Mouse (Mus musculus) adrenal gland, postnatal 36 days (tissue): ENCODE measurements around the gene Sqstm1. TPM values are rescaled to one million over a fixed set of nuclear protein-coding genes. Genes with fewer than 3 reads are reported as not detected.

Experiments
- DNase-seq, 2 experiments: peaks; one replicate each; pipeline ENCODE4 v3.0.0; 2021; ENCODE audit warnings: mixed read lengths in 1 of 2
- total RNA-seq, 2 experiments: library from RNA; stranded (reverse); gene quantifications; 2 replicates each; pipeline ENCODE4 v1.2.3; 2021

Gene Sqstm1
- total RNA-seq, 2 experiments from 2014 or later, result 862 to 881 TPM

DNA sequence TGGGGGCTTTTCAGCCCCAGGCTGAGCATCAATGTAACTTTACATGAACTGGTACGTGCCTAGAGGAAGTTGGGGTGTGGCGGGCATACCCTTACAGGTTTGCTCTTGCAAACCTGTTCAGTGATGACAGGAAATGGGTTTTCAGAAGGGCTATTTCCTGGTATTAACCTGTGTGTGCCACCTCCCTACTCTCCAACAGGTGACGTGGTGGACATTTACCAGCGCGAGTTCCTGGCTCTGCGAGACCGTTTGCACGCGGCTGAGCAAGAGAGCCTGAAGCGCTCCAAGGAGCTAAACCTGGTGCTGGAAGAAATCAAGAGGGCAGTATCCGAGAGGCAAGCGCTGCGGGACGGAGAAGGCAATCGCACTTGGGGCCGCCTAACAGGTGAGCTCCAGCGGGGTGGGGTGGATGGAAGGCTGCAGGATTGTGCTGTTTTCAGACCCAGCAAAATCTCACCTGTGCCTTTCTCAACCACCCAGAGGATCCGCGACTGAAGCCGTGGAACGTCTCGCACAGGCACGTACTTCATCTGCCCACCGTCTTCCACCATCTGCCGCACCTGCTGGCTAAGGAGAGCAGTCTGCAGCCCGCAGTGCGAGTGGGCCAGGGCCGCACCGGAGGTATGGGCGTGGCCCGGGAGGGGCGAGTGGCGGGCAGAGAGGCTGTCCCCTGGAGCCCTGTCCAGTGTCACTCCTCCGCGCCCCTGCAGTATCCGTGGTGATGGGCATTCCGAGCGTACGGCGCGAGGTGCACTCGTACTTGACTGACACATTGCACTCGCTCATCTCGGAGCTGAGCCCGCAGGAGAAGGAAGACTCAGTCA is 20.1 kb upstream of the Sqstm1 start:
- DNase-seq, result no peak

DNA sequence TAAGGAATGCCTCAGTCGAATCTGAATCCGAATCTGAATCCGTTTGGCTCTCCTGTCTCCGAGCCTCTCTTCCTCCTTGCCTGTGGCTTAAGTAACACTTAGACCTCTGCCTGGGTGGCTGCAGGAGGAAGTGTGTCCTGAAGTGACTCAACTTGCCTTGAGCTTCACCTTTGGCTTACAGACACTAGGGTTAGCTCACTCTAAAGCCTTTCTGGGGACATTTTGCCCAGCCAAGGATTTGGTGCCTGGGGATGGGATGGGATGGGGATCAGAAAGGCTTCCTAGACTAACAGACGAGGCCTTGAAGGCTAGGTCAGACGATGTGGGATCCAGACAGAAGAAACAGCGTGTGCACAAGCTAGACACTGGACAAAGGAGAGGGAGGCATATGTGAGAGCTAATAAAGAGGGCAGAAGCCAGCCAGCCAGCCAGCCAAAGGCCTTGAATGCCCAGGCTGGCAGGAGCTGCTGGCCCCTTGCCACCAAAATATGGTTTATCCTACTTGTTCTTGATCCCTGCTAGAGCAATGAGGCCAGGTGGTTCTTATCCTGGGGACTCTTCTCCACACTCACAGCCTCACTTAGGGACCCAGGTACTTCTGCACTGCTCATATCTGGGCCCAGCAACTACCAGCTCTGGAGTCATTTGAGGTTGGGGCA is 18.8 kb upstream of the Sqstm1 start:
- DNase-seq, result peak; percentile 83 to 87

DNA sequence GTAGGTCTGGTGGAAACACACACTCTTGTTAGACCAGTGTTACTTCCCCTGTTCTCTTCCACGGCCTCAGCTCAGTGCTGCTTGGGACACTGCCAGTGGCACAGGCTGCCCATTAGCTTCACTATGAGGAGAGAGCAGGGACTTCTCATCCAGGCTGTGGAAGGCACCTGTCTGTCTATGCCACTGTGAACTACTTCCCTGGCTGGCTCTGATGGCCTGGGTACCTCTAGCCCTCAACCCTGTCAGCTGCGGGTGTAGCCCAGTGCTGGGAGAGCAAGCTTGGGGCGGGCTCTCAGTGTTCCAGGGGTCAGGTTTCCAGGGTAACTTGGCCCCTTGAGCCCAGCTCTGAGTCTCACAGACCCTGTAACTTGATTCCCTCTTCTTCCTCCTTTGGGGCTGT is 18.1 kb upstream of the Sqstm1 start:
- DNase-seq, result peak; percentile 60 to 69

DNA sequence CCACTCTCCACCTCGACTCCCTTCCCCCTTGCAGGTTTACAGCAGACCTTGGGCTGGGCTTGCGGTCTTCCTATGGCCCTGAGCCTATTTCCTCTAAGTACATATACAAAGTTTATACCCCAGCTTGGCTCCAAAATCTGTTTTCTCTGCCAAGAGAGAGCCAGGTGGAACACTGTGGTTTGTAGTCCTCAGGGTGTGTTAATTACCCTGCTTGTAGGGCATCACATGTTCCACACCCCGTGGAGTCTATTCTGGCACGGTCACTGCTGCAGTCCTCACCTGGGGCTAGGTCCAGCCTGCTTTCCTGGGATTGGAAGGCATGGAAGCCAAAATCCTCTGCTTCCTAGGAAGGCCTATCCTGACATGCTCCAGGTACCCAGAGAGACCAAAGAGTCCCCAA is 17.1 kb upstream of the Sqstm1 start:
- DNase-seq, result no peak

DNA sequence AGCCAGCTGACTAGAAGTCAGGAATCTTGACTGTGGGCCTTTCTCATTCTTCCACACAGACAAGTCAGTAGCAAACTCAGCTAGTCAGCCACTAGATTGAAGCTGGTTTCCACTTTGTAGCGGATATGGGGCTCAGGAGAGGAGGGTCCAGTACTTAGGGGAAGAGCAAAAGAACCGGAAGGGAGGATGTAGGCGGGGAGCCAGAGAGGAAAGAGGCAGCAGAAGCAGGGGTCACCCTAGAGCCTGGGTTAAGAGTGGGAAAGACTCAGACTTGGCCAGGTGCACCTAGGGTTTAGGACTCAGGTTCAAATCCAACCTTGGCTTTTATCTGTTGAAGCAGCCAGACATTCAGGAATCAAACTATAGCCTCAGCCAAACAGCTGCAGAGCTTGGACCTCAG is 16.6 kb upstream of the Sqstm1 start:
- no peak for DNase-seq

DNA sequence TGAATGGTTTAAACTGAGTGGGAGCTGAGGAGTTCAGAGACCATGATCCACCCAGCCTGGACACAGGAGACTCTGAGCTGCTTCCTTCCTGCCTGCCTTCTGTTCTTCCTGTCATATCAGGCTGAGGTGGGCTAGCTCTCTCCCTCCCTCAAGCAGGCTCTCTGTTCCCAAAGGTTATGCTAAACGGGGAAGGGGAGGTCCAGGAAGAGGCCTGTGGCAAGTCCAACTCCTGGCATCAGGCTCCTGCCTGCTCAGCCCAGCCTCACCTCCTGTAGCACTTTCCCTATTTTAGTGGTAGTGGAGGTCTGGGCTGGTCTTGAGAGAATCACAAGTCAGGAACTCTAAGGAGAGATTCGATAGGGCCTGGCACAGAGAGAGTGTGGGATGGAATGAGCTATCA is 15.8 kb upstream of the Sqstm1 start:
- no peak for DNase-seq

DNA sequence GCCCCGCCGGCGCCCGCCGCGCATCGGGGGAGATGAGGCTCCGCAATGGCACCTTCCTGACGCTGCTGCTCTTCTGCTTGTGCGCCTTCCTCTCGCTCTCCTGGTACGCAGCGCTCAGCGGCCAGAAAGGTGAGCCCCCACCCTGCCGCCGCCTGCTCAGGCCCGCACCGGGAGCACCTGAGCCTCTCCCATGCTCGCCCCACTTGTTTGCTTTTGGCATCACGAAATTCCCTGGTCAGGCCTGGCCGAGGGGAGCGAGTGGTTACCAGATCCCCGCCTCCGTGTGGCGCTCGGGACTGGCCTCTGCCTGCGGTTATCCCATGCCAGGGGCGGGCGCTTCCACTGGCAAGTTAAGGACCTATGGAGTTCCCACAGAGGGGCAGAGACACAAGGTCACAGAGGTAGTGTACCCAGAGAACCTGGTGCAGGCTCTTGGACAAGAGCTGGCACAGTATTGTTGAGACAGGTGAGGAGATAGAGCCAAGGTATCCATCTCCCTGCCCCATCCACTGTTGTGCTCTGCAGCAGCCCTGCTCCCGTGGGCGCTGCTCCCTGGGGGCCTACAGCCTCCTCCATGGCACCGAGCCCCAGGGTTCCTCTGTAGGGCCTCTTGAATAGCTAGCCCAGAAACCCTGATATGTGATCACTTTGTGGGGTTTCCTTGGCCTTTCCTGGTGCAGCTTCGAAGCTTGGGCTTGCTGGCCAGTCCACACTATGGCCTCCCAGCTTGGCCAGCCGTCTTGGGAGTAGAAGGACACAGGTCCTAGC is 15.2 kb upstream of the Sqstm1 start:
- peak; percentile 63 to 71 for DNase-seq

DNA sequence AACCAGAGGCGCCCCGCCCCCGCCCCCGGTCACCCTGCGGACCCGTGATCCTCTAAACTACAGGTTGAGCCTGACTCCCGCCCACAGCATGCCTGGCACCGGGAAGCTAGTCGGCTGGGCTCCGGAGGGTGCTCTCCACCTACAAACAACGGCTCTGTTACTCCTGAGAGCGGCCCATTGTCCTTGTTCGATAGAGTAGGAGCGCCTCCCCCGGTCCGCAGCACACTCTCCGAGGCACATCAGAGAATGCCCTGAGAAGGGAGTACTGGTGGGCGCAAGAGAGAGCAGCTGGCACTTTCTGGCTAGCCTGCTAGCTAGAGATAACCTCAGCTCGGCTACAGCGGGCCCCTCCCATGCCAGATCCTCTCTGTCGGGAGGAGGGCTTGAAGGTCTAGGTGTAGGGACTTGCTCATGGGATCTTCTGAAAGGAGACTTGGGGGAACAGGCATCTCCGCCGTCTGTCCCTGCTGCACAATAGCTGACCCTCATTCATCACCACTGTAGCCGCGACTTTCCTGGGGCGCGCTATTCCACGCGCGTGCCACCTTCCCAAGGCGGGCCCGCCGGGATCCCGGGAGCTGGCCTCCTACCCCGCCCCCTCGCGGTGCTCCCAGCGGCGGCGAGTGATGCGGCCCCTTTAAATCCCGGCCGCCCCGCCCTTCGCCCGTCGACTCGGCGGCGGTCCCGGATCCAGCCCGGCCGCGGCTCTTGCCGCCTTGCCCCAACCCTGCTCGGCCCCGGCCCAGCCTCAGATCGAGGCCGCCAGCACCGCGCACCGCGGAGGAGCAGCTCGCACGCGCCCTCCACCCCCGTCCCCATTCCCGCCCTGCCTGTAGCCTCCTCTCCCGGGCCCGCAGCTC is 14.3 kb upstream of the Sqstm1 start:
- peak; percentile 94 to 97 for DNase-seq

DNA sequence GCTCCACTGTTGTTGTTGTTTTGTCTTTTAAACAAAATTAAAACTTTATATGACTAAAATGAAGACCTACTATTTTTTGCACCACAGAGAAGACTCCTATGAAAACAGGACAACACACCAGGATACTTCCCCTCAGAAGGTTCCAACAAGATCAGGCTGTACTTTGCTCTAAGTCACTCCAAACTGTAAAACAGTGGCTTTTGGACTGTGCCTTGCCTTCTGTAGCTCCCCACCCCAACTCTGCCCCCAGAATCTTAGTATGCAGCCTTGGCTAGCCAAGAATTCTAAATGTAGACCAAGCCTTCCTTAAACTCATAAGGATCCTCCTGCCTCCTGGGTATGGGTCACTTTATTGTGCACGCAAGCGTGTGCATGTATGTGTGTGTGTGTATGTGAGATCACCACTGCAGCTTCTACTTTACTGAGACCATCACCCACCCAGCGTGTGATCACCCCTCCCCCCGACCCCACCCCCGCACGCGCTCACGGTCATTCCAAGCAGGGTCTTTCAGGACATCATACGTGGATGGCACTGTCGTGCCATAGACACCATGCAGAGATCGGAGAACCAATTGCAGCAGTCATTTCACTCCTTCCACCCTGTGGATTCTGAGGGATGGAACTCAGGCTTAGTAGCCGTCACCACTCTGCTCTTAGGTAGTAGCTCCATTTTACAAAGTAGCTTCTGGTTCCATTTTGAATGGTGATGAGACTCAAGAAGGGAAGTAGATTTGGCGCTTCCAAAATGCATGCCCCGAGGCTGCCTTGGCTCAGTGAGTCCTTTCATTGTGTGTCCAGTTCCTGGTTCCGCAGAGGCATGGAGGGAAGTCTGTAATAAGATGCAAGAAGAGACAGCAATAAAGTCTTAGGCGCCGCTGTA is 13.4 kb upstream of the Sqstm1 start:
- no peak for DNase-seq

DNA sequence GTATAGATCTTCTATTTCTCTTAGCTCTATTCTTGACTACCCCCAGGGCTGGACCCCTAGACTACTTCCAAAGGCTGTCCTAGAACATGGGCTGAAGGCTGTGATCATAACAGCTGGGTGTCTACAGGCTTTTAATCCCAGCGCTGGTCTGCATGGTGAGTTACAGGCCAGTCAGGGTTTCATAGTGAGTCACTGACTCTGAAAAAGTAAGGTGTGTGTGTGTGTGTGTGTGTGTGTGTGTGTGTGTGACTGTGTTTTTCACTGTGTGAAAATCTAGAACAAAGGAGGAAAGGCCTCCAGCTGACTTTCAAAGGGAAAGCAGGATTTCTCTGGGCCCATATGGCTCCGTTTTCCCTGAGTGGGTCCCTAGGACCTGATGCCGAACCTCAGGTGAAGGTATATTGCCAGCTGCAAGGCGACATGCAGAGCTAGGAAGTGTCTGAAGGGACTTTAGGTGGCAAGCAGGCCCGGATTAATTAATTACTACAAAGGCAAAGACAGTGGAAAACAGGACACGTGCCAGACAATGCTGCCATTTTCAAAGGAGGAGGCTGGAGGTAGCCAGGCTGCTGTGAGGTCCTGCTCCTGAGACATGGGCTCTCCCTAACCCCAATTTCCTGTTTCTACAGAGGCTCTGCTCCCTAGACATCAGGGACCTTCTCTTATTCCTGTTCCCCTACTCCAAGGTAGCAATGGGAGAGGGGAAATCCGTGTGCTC is 12.1 kb upstream of the Sqstm1 start:
- DNase-seq, result no peak

DNA sequence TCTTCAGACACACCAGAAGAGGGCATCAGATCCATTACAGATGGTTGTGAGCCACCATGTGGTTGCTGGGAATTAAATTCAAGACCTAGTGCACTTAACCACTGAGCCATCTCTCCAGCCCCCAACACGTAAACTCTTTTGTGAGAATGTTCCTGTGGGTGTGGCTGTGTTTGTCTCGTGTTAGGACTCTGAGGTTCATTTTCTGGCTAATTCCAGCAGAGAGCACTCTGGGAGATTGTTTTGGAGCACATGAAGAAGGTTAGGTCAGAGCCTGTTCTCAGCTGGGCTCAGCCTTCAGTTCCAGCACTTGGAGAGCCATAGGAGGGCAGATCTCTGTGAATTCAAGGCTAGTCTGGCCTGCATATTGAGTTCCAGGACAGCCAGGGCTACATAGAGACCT is 9.2 kb upstream of the Sqstm1 start:
- no peak for DNase-seq

DNA sequence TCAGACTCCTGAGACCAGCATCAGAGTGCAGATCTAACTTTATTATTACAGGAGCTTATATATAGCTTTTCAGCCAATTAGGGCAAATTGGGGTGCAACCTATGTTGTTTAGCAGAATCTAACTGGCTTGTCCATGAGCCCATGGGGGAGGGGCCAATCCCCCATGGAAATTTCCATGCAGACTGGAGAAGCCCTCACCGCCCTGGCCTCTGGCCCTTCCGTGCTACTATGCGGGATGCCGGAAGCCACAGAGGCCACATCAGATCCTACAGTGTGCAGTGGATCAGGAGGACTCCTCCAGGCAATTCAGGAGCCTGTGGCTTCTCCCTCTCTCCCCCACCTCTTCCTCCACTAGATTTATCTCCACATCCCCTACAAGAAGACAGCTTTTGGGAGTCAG is 7.2 kb upstream of the Sqstm1 start:
- peak; percentile 69 to 70 for DNase-seq

DNA sequence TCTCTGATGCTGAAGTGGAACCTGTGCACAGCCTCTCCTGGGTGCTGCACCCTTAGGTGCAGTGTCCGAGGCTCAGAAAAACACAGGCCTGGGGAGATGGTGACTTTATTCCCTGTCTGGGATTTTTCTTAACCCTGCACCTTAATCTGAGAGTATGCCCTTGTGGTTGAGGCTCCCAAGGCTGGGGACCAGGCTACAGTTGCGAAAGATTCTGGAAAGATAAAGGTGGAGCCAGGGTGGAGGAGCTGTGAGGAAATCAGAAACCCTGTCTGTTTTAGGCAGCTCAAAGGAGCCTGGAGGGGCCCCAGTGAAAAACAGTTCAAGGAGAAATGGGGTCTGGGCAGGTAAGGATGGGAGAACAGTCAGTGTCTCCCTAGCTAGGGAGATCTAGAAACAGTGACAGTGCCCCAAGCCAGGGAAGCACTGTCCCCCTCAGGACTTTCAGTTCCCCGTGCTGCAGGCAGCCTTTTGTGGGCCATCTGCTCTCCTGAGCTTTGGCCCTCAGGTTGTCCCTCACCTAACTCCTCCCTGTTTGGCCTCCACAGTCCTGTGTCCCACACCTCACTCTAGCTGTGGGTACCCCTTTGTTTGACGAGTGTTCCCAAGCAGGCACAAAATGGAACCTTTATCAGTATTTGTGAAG is 6.2 kb upstream of the Sqstm1 start:
- no peak for DNase-seq

DNA sequence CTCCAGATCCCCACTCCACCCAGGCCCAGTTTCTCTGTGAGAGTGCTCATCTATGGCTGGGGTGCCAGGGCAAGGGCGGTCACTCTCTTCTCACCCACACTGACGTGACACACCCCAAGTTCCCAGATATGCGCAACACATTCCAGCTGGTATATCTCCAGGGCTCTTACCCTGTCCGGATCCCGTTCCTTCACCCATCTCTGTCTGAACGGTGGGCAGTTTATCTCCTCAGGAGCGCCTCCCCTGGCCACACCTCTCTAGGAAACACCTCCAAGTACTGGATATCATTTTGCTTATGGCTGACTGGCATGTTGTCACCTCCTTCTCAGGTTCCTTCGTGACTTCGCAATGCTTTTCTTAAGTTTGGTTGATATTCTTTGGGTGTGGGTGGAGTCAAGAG is 5.0 kb upstream of the Sqstm1 start:
- no peak for DNase-seq

DNA sequence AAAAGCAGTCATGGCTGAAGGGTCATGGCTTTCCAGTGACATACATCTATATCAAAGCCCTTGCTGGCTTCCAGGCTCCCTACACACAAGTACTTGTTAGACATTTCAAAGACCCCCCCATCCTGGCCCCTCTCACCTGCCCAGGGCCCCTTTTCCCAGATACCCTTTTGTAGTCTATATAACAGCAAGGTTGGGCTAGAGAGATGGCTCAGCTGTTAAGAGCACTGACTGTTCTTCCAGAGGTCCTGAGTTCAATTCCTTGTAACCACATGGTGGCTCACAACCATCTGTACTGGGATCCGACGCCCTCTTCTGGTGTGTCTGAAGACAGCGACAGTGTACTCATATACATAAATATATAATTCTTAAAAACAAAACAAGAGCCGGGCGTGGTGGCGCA is 4.0 kb upstream of the Sqstm1 start:
- no peak for DNase-seq

DNA sequence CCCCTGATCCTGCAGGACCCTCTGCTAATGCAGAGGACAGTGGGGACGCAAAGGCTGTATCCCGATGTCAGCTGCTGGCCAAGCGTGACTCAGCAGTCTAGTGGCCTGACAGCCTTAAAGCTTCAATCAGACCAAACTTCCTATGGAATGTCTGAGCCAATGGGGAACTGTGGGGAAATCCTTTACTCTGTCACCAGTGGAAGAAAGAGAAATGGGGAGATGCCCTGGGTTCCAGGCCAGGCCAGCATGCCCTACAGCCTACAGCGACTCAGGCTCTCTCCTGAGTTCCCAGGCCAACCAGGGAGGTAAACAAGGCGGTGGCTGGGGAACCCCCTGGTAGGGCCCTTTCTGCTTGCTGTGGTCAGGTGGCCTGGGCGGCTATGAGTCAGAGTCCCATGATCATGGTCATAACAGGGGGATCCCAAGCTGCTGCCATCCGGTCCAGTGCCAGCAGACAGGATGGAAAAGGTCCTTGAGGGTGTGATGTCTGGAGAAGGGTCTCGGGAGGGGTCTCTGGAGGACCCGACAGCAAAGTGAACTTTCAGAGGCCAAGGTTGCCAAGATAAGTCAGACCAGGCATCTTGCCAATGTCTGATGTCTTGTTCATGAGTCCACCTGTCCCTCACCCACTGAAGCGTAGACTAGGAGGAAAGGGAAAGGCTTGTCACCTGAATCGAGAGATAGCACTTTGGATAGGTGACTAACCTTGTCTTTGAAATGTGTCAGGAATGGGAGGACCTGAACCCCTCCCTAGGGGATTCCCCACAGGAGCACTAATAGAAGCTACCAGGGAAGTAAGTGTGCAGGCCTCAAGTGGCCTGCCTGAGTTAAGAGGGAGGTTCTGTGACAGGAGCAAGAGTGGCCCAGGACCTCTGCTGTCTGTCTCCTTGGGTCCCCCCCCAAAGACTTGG is 2.5 kb upstream of the Sqstm1 start:
- peak; percentile 94 to 95 for DNase-seq

DNA sequence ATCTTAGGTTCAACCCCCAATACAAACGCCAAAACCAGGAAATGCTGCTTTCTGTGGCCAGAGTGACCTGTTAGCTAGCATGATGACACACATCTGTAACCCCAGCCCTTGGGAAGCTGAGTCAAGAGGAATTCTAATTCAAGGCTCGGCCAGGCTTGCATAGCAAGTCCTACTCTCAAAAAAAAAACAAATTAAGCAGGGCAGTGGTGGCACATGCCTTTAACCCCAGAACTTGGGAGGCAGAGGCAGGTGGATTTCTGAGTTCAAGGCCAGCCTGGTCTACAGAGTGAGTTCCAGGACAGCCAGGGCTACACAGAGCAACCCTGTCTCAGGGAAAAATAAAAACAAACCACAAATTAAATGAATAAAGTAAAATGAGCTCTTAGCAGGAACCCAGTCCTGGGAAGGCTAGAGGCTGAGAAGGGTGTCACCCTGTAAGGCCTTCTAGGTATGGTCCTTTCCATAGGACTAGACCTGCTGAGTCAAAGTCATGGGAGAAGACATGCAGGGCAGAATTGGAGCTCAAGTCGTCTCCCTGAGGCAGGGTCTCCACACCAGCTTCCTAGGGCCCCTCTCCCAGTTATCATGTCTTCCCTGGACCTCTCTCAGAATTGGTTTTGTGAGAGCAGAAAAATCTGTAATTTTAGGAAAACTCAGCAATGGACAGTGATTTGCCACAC is 1.6 kb upstream of the Sqstm1 start:
- no peak for DNase-seq
